Mouse (Mus musculus) stomach, postnatal 0 days (tissue): ENCODE results near the gene Hspb3. TPM values are rescaled to one million over a fixed set of nuclear protein-coding genes. Genes with fewer than 3 reads are reported as not detected.

Source experiments
- ATAC-seq: fragments of 200-750 bp; cut with Nextera tagmentation; 2 replicates; pipeline ENCODE4 v1.8.0; 2017; ENCODE audit not compliant: low FRiP score, low TSS enrichment
- DNase-seq: peaks from one replicate; pipeline ENCODE4 v3.0.0-alpha.2; 2016; ENCODE audit warnings: low spot score
- H3K27ac ChIP-seq: fragments of 300-500 bp; sonication (generic); replicated peaks from 2 replicates; pipeline ENCODE4 v1.5.1; 2014; ENCODE audit warnings: mild to moderate bottlenecking, control low read depth
- H3K27me3 ChIP-seq: fragments of 300-500 bp; sonication (generic); 2 replicates; pipeline ENCODE4 v1.6.1; 2014; ENCODE audit warnings: low read length; ENCODE audit not compliant: control insufficient read depth, insufficient read depth
- H3K36me3 ChIP-seq: fragments of 300-500 bp; sonication (generic); 2 replicates; pipeline ENCODE4 v1.6.1; 2014; ENCODE audit warnings: low read length, mixed read lengths; ENCODE audit not compliant: control insufficient read depth, insufficient read depth
- H3K4me1 ChIP-seq: fragments of 300-500 bp; sonication (generic); replicated peaks from 2 replicates; pipeline ENCODE4 v1.6.1; 2014; ENCODE audit warnings: antibody characterized with exemption; ENCODE audit not compliant: control insufficient read depth, insufficient read depth
- H3K4me2 ChIP-seq: fragments of 300-500 bp; sonication (generic); replicated peaks from 2 replicates; pipeline ENCODE4 v1.6.1; 2014; ENCODE audit warnings: low read depth, mild to moderate bottlenecking, control low read depth, moderate library complexity
- H3K4me3 ChIP-seq: fragments of 300-500 bp; sonication (generic); 2 replicates; pipeline ENCODE4 v1.5.1; 2014; ENCODE audit warnings: low read depth, low read length, control low read depth
- H3K9ac ChIP-seq: fragments of 300-500 bp; sonication (generic); 2 replicates; pipeline ENCODE4 v1.6.1; 2014; ENCODE audit warnings: mild to moderate bottlenecking, low read length, control low read depth, mixed read lengths
- H3K9me3 ChIP-seq: fragments of 300-500 bp; sonication (generic); 2 replicates; pipeline ENCODE4 v1.6.1; 2016; ENCODE audit warnings: low read length; ENCODE audit not compliant: control insufficient read depth
- CTCF ChIP-seq: IDR thresholded peaks from 2 replicates; pipeline ENCODE4 v1.5.1; 2016; ENCODE audit warnings: antibody characterized with exemption, low read depth, mild to moderate bottlenecking, moderate library complexity
- EP300 ChIP-seq: optimal IDR thresholded peaks from 2 replicates; pipeline ENCODE3; 2016; ENCODE audit warnings: antibody characterized with exemption
- WGBS: fragments of 180-500 bp; shearing (Covaris S2); extraction: QIAGEN DNeasy Blood & Tissue Kit; methylation state at CpG from one replicate; pipeline ENCODE4 v1.1.7; 2014; 5-methylcytosine and 5-hydroxymethylcytosine counted together
- polyA plus RNA-seq: library from polyadenylated mRNA; unstranded; fragments of >200 nt; fragmentation: Nextera tagmentation; extraction: Ambion mirVana; gene quantifications from 2 replicates; pipeline ENCODE4 v1.2.1, GENCODE M21; 2015

Hspb3 gene
- polyA plus RNA-seq, 1 experiment from 2014 or later, result not detected

DNA sequence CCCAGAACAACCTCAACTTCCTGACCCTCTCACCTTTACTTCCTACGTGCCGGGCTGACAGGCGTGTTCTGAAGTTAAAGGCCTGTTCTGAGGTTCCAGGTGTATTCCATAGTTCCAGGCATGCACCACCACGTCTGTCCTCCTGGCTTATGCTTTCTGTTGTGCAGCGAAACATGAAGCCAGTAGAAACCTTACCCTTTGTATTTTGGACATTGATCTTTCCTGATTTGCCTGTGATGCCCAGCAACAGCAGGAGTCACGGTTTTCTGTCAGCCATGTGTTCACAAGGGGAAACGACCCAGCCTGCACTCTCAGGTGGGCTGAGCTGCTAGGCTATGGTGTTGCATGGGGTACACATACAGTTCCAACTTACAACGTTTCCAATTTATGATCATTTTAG lies 35.9 kb downstream of the Hspb3 start:
- 81% methylated on average over 8 of the region's 8 CpGs for WGBS
- no peaks in the 10 kb centered on the region for H3K27me3 ChIP-seq

DNA sequence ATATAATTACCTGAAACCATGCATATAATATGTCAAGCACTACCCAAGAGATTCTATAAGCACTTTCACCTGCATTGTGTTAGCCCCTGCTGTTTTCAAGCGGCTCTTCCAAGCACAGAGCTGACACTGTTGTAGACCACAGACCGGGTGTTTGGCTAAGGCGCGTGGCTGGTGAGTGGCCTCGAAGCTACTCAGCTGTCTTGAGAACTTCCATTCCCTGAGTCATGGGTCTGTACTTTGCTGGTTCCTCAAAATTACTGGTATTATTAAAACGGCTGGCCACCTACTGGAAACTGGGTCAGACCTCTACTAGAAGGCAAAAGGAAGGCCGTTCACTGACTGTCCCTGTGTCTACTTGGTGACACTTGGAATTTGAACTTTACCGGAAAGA lies 40.6 kb downstream of the Hspb3 start:
- no peak for TF ChIP-seq EP300
- TF ChIP-seq CTCF, result no peak
- no peaks in the 10 kb centered on the region for H3K36me3 ChIP-seq
- H3K9me3 ChIP-seq, result no peaks in the 10 kb centered on the region
- 79% methylated on average over 8 of the region's 8 CpGs for WGBS
- H3K27me3 ChIP-seq, result no peaks in the 10 kb centered on the region
- ATAC-seq (no peak), DNase-seq (no peak)
- H3K27ac ChIP-seq, result no peak overlapping the region
- H3K4me1 ChIP-seq, result no peaks in the 10 kb centered on the region
- no peak overlapping the region for H3K4me2 ChIP-seq
- no peak overlapping the region for H3K4me3 ChIP-seq
- H3K9ac ChIP-seq, result no peak overlapping the region

More for the DNA sequence above, 35.9 kb downstream of the Hspb3 start:
- H3K36me3 ChIP-seq, result no peaks in the 10 kb centered on the region
- H3K4me1 ChIP-seq, result no peaks in the 10 kb centered on the region
- no peaks in the 10 kb centered on the region for H3K9me3 ChIP-seq
- no peak for TF ChIP-seq EP300
- no peak for TF ChIP-seq CTCF
- no peak overlapping the region for H3K4me3 ChIP-seq
- DNase-seq (peak; percentile 6), ATAC-seq (no peak)
- H3K4me2 ChIP-seq, result no peak overlapping the region
- H3K27ac ChIP-seq, result no peak overlapping the region
- no peak overlapping the region for H3K9ac ChIP-seq

DNA sequence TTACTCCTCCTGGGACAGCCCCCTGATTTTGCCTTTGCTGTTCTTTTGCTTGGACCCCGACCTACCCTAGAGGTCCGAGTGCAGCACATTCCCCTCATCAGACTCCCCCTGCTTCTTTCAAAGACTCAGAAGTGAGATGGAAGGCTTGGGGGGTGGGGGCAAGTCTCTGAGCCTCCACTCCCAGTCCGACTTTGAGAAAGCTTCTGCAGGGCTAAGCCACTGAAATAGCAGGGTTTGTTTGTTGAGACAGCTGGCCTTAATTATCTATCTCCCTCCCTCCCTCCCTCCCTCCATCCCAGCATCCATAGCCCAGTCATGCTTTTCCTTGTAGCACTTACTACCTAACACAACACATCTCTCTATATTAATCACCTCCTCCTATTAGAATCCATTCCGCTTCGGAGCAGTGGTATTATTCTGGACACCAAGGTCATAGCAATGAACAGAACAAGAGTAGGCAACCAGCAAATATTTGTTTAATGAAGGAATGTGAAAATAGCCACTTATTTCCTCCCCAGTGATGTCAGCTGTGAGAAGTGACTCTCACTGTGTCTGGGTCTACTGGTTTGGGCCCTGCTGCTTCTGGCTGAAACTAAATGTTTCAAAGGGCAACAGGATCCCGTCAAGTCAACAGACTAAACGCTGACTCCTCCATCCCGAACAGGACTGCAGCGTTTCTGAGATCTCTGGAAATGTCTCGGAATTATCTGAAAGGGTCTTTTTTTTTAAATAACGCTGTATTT lies 41.2 kb downstream of the Hspb3 start:
- H3K27ac ChIP-seq, result no peak overlapping the region
- no peaks in the 10 kb centered on the region for H3K9me3 ChIP-seq
- no peak overlapping the region for H3K4me3 ChIP-seq
- no peak for TF ChIP-seq CTCF
- no peak for TF ChIP-seq EP300
- WGBS, result 34% methylated on average over 11 of the region's 11 CpGs
- H3K27me3 ChIP-seq, result no peaks in the 10 kb centered on the region
- H3K9ac ChIP-seq, result no peak overlapping the region
- no peaks in the 10 kb centered on the region for H3K4me1 ChIP-seq
- DNase-seq (no peak), ATAC-seq (peak; percentile 75)
- H3K36me3 ChIP-seq, result no peaks in the 10 kb centered on the region
- no peak overlapping the region for H3K4me2 ChIP-seq

DNA sequence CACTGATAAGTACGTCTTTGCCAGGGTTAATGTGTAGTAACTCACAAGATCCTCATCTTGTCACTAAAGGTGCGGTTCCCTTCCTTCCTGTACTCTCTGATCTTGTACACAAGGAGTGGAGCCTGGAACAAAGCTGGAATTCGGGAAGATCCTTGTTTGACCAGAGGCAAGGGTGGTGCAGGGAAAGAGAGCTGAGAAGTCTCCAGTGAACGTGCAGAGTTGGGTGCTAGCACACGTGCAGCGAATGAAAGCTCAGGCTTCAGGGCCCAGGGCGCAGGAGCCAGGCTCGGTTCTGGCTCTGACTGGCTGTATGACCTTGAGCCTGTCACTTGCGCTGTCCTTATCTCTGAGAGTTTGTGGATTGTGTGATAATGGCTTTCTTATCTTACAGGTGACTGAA lies 44.5 kb downstream of the Hspb3 start:
- Histone ChIP-seq H3K9ac (no peak overlapping the region), H3K27ac (no peak overlapping the region; the same call in 1 of the 2 replicates), H3K9me3 (no peaks in the 10 kb centered on the region), H3K27me3 (no peaks in the 10 kb centered on the region), H3K4me2 (no peak overlapping the region), H3K36me3 (no peaks in the 10 kb centered on the region; the same call in 1 of the 2 replicates), H3K4me1 (peaks cover 5% of the 10 kb centered on the region), H3K4me3 (no peak overlapping the region)
- peak; percentile 16 for ATAC-seq
- TF ChIP-seq EP300, result no peak
- TF ChIP-seq CTCF, result no peak
- peak; percentile 50 for DNase-seq
- WGBS, result 54% methylated on average over 9 of the region's 9 CpGs

DNA sequence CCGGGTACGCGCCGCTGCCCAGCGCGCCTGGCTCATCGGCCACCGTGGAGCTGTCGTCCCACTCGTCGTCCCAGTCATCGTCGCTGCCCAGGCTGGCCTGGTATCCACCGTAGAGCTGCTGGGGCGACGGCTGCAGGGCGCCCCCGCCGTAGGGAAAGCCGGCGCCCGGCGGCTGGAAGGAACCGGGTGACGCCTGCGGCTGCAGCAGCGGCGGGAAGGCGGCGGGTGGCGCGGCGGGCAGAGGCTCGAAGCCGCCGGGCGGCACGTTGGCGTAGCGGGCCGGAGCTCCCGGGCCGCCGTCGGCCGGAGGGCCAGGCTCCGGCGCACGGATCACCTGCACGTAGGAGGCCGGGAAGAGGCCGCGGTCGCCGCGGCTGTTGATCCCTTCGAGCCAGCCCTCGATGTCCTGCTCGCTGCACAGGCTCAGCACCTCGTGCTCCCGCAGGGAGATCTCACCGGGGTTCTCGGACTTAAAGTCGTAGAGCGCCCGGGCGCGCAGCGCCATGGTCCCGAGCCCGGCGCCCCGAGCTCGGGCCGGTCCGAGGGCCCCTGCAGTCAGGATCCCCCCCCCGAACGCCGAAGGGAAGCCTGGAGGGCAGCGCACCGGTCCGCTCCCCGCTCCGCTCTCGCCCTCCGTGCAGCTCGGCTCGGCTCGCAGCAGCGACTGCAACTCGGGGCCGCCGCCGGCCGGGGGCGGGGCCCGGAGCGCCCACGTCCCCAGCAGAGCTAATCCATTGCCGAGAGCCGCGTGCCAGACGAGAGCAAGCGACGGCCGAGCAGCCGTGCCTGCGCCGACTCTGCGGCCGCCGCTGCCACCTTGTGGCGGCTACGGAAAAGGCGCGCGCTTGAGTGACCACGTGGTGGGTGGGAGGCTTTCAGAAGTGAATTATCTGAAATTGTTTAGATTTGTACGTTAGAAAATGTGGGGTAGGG lies 45.3 kb downstream of the Hspb3 start, which contains the start of gene Snx18:
Snx18 (minus strand) TSS at position 674 of the 933 bp plus-strand sequence.
- peak; percentile 93 for DNase-seq
- Histone ChIP-seq H3K27me3 (no peaks in the 10 kb centered on the region), H3K36me3 (no peaks in the 10 kb centered on the region; the same call in 1 of the 2 replicates), H3K9me3 (no peaks in the 10 kb centered on the region), H3K9ac (peak within 1 kb of the TSS; percentile 89), H3K27ac (peak within 1 kb of the TSS; percentile 95), H3K4me3 (peak within 1 kb of the TSS; percentile 79), H3K4me1 (peaks cover 10% of the 10 kb centered on the region), H3K4me2 (peak within 1 kb of the TSS; percentile 84)
- no peak for TF ChIP-seq EP300
- peak; percentile 97 for TF ChIP-seq CTCF
- WGBS, result under 1% methylated on average over 100 of the region's 119 CpGs
- peak; percentile 90 for ATAC-seq
